Mouse (Mus musculus): ENCODE results near the gene Thsd4. TPM values are rescaled to one million over a fixed set of nuclear protein-coding genes. Genes with fewer than 3 reads are reported as not detected.

Gene Thsd4
- polyA plus RNA-seq, 1 experiment from 2014 or later, result 6.4 TPM

- Histone ChIP-seq H3K27me3 (ENCODE audit: control insufficient read depth, insufficient read depth, low read length) (no peaks in the 10 kb centered on the region), H3K9me3 (ENCODE audit: control insufficient read depth, low read length) (no peaks in the 10 kb centered on the region), H3K4me1 (replicated peaks; ENCODE audit: control insufficient read depth, insufficient read depth, low read length) (0 out of 2 replicates have a peak, but pooled peaks cover 3% of the 10 kb centered on the region), H3K36me3 (replicated peaks; ENCODE audit: control insufficient read depth, insufficient read depth) (no peaks in the 10 kb centered on the region), H3K4me2 (replicated peaks) (no peak overlapping the region), H3K4me3 (replicated peaks; ENCODE audit: low read length) (no peak overlapping the region), H3K9ac (no peak overlapping the region), H3K27ac (no peak overlapping the region)
- DNase-seq (ENCODE audit: low spot score), result no peak
- 85% methylated on average over 8 of the region's 8 CpGs for WGBS
- no peak for ATAC-seq (ENCODE audit: low FRiP score)
These were observed 231.1 kb downstream of the Thsd4 start for GRCm38 (mm10) chr9:60290780-60291179.

DNA sequence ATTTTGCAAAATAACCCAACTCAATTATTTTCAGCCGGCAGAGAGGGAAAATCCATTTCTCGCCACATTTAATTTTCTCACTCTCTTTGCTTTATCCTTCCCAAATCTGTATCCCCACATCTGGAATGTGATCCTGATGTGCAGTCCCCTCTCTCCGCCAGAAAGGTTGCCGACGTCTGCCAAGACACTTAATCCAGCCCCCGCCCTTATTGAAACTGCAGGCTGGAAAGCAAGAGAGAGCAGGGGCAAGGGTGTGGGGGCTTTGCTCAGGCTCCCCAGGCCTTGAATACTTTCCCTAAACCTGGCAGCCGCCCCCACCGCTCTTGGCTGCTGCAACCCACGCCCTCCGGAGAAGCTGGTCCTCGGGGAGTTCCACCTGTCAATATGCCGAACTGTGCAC lies 233.1 kb downstream of the Thsd4 start:
- 0 out of 2 replicates have a peak, but pooled peaks cover 6% of the 10 kb centered on the region for H3K4me1 ChIP-seq (replicated peaks; ENCODE audit: control insufficient read depth, insufficient read depth, low read length)
- no peaks in the 10 kb centered on the region for H3K27me3 ChIP-seq (ENCODE audit: control insufficient read depth, insufficient read depth, low read length)
- ATAC-seq (ENCODE audit: low FRiP score) (no peak), DNase-seq (ENCODE audit: low spot score) (no peak)
- no peak overlapping the region for H3K27ac ChIP-seq
- H3K4me2 ChIP-seq (replicated peaks), result no peak overlapping the region
- no peak overlapping the region for H3K9ac ChIP-seq
- WGBS, result 72% methylated on average over 12 of the region's 12 CpGs
- no peaks in the 10 kb centered on the region for H3K36me3 ChIP-seq (replicated peaks; ENCODE audit: control insufficient read depth, insufficient read depth)
- H3K4me3 ChIP-seq (replicated peaks; ENCODE audit: low read length), result no peak overlapping the region
- no peaks in the 10 kb centered on the region for H3K9me3 ChIP-seq (ENCODE audit: control insufficient read depth, low read length)

- 94% methylated on average over 3 of the region's 3 CpGs for WGBS
- Histone ChIP-seq H3K9me3 (ENCODE audit: control insufficient read depth, low read length) (no peaks in the 10 kb centered on the region), H3K9ac (no peak overlapping the region), H3K4me1 (replicated peaks; ENCODE audit: control insufficient read depth, insufficient read depth, low read length) (peaks cover 13% of the 10 kb centered on the region), H3K4me2 (replicated peaks) (no peak overlapping the region), H3K27ac (no peak overlapping the region), H3K27me3 (ENCODE audit: control insufficient read depth, insufficient read depth, low read length) (no peaks in the 10 kb centered on the region), H3K4me3 (replicated peaks; ENCODE audit: low read length) (no peak overlapping the region), H3K36me3 (replicated peaks; ENCODE audit: control insufficient read depth, insufficient read depth) (no peaks in the 10 kb centered on the region)
- no peak for DNase-seq (ENCODE audit: low spot score)
- ATAC-seq (ENCODE audit: low FRiP score), result no peak
These were observed 235.5 kb downstream of the Thsd4 start for GRCm38 (mm10) chr9:60286390-60286789.

- Histone ChIP-seq H3K4me1 (replicated peaks; ENCODE audit: control insufficient read depth, insufficient read depth, low read length) (peaks cover 18% of the 10 kb centered on the region), H3K9ac (no peak overlapping the region), H3K4me2 (replicated peaks) (no peak overlapping the region), H3K27me3 (ENCODE audit: control insufficient read depth, insufficient read depth, low read length) (no peaks in the 10 kb centered on the region), H3K36me3 (replicated peaks; ENCODE audit: control insufficient read depth, insufficient read depth) (no peaks in the 10 kb centered on the region), H3K27ac (no peak overlapping the region), H3K4me3 (replicated peaks; ENCODE audit: low read length) (no peak overlapping the region), H3K9me3 (ENCODE audit: control insufficient read depth, low read length) (no peaks in the 10 kb centered on the region)
- ATAC-seq (ENCODE audit: low FRiP score), result no peak
- no peak for DNase-seq (ENCODE audit: low spot score)
- WGBS, result 11% methylated on average over 3 of the region's 3 CpGs
These were observed 236.8 kb downstream of the Thsd4 start for GRCm38 (mm10) chr9:60285047-60285462.

GRCm38 (mm10) chr9:60284318-60284717 lies 237.5 kb downstream of the Thsd4 start:
- 84% methylated on average over 1 of the region's 1 CpGs for WGBS
- ATAC-seq (ENCODE audit: low FRiP score), result no peak
- DNase-seq (ENCODE audit: low spot score), result no peak
- no peak overlapping the region for H3K27ac ChIP-seq
- no peak overlapping the region for H3K4me3 ChIP-seq (replicated peaks; ENCODE audit: low read length)
- no peak overlapping the region for H3K4me2 ChIP-seq (replicated peaks)
- no peak overlapping the region for H3K9ac ChIP-seq
- H3K9me3 ChIP-seq (ENCODE audit: control insufficient read depth, low read length), result no peaks in the 10 kb centered on the region
- peaks cover 18% of the 10 kb centered on the region for H3K4me1 ChIP-seq (replicated peaks; ENCODE audit: control insufficient read depth, insufficient read depth, low read length)
- no peaks in the 10 kb centered on the region for H3K36me3 ChIP-seq (replicated peaks; ENCODE audit: control insufficient read depth, insufficient read depth)
- no peaks in the 10 kb centered on the region for H3K27me3 ChIP-seq (ENCODE audit: control insufficient read depth, insufficient read depth, low read length)

DNA sequence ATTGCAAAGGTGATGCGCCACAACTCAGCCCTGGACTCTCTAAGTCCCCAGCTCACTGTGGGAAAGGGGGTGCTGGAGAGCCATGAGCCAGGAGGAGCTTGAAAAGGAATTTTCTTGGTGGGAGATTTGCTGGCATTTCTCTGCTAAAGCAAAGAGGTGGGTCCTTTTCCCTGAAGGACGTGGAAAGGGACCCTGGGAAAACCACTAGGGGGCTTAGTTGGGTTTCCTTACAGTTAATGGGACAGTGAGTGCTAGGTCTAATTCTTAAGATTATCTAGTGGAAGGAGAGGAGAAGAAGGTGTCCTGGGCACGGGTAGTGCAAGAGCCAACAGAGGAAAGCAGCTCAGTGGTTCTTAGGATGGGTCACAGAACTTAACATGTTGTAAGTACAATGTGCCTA lies 238.3 kb downstream of the Thsd4 start:
- ATAC-seq (ENCODE audit: low FRiP score), result no peak

GRCm38 (mm10) chr9:60281281-60281680 lies 240.6 kb downstream of the Thsd4 start:
- H3K27me3 ChIP-seq (ENCODE audit: control insufficient read depth, insufficient read depth, low read length), result no peaks in the 10 kb centered on the region
- no peak overlapping the region for H3K9ac ChIP-seq
- DNase-seq (ENCODE audit: low spot score) (no peak), ATAC-seq (ENCODE audit: low FRiP score) (no peak)
- 34% methylated on average over 11 of the region's 11 CpGs for WGBS
- no peaks in the 10 kb centered on the region for H3K36me3 ChIP-seq (replicated peaks; ENCODE audit: control insufficient read depth, insufficient read depth)
- no peak overlapping the region for H3K4me3 ChIP-seq (replicated peaks; ENCODE audit: low read length)
- H3K4me1 ChIP-seq (replicated peaks; ENCODE audit: control insufficient read depth, insufficient read depth, low read length), result peaks cover 15% of the 10 kb centered on the region
- H3K27ac ChIP-seq, result no peak overlapping the region
- no peaks in the 10 kb centered on the region for H3K9me3 ChIP-seq (ENCODE audit: control insufficient read depth, low read length)
- no peak overlapping the region for H3K4me2 ChIP-seq (replicated peaks)

More for the DNA sequence above, 238.3 kb downstream of the Thsd4 start:
- H3K4me2 ChIP-seq (replicated peaks), result no peak overlapping the region
- H3K27ac ChIP-seq, result no peak overlapping the region
- peaks cover 15% of the 10 kb centered on the region for H3K4me1 ChIP-seq (replicated peaks; ENCODE audit: control insufficient read depth, insufficient read depth, low read length)
- H3K4me3 ChIP-seq (replicated peaks; ENCODE audit: low read length), result no peak overlapping the region
- H3K9me3 ChIP-seq (ENCODE audit: control insufficient read depth, low read length), result no peaks in the 10 kb centered on the region
- no peaks in the 10 kb centered on the region for H3K27me3 ChIP-seq (ENCODE audit: control insufficient read depth, insufficient read depth, low read length)
- no peak for DNase-seq (ENCODE audit: low spot score)
- no peaks in the 10 kb centered on the region for H3K36me3 ChIP-seq (replicated peaks; ENCODE audit: control insufficient read depth, insufficient read depth)
- WGBS, result 80% methylated on average over 3 of the region's 3 CpGs
- H3K9ac ChIP-seq, result no peak overlapping the region

GRCm38 (mm10) chr9:60280786-60281185 lies 241.1 kb downstream of the Thsd4 start:
- 92% methylated on average over 5 of the region's 5 CpGs for WGBS
- no peak for DNase-seq (ENCODE audit: low spot score)

GRCm38 (mm10) chr9:60279556-60279955 lies 242.3 kb downstream of the Thsd4 start:
- ATAC-seq (ENCODE audit: low FRiP score), result no peak
- DNase-seq (ENCODE audit: low spot score), result no peak
- H3K9ac ChIP-seq, result no peak overlapping the region
- H3K36me3 ChIP-seq (replicated peaks; ENCODE audit: control insufficient read depth, insufficient read depth), result no peaks in the 10 kb centered on the region
- H3K27me3 ChIP-seq (ENCODE audit: control insufficient read depth, insufficient read depth, low read length), result no peaks in the 10 kb centered on the region
- no peak overlapping the region for H3K27ac ChIP-seq
- WGBS, result 89% methylated on average over 6 of the region's 6 CpGs
- H3K4me1 ChIP-seq (replicated peaks; ENCODE audit: control insufficient read depth, insufficient read depth, low read length), result peaks cover 24% of the 10 kb centered on the region
- no peak overlapping the region for H3K4me2 ChIP-seq (replicated peaks)
- H3K9me3 ChIP-seq (ENCODE audit: control insufficient read depth, low read length), result no peaks in the 10 kb centered on the region
- H3K4me3 ChIP-seq (replicated peaks; ENCODE audit: low read length), result no peak overlapping the region

More at GRCm38 (mm10) chr9:60280786-60281185, 241.1 kb downstream of the Thsd4 start:
- no peak for ATAC-seq (ENCODE audit: low FRiP score)
- peaks cover 20% of the 10 kb centered on the region for H3K4me1 ChIP-seq (replicated peaks; ENCODE audit: control insufficient read depth, insufficient read depth, low read length)
- no peaks in the 10 kb centered on the region for H3K27me3 ChIP-seq (ENCODE audit: control insufficient read depth, insufficient read depth, low read length)
- no peak overlapping the region for H3K4me3 ChIP-seq (replicated peaks; ENCODE audit: low read length)
- no peak overlapping the region for H3K4me2 ChIP-seq (replicated peaks)
- H3K9ac ChIP-seq, result no peak overlapping the region
- no peak overlapping the region for H3K27ac ChIP-seq
- H3K9me3 ChIP-seq (ENCODE audit: control insufficient read depth, low read length), result no peaks in the 10 kb centered on the region
- no peaks in the 10 kb centered on the region for H3K36me3 ChIP-seq (replicated peaks; ENCODE audit: control insufficient read depth, insufficient read depth)

- no peak overlapping the region for H3K4me3 ChIP-seq (replicated peaks; ENCODE audit: low read length)
- no peaks in the 10 kb centered on the region for H3K9me3 ChIP-seq (ENCODE audit: control insufficient read depth, low read length)
- ATAC-seq (ENCODE audit: low FRiP score) (no peak), DNase-seq (ENCODE audit: low spot score) (peak; percentile 53)
- no peaks in the 10 kb centered on the region for H3K27me3 ChIP-seq (ENCODE audit: control insufficient read depth, insufficient read depth, low read length)
- peaks cover 17% of the 10 kb centered on the region for H3K4me1 ChIP-seq (replicated peaks; ENCODE audit: control insufficient read depth, insufficient read depth, low read length)
- H3K36me3 ChIP-seq (replicated peaks; ENCODE audit: control insufficient read depth, insufficient read depth), result no peaks in the 10 kb centered on the region
- H3K9ac ChIP-seq, result no peak overlapping the region
- 22% methylated on average over 5 of the region's 5 CpGs for WGBS
- peak overlapping the region; percentile 32; the same call in 1 of the 2 replicates for H3K27ac ChIP-seq
- H3K4me2 ChIP-seq (replicated peaks), result no peak overlapping the region
These were observed 245.5 kb downstream of the Thsd4 start for GRCm38 (mm10) chr9:60276351-60276750.

All from hindbrain, embryonic 14.5 days (tissue).